Mouse (Mus musculus) cerebellum, adult 2 months (tissue): ENCODE measurements around the gene Itpkb.

Experiments
- CTCF ChIP-seq: fragments of 200-500 bp; IDR thresholded peaks from 2 replicates; pipeline ENCODE4 v1.5.1; 2011; ENCODE audit warnings: low read depth, mild to moderate bottlenecking, control low read depth, low read length, moderate library complexity, borderline replicate concordance; ENCODE audit not compliant: insufficient read depth
- POLR2A ChIP-seq: fragments of 200-500 bp; IDR thresholded peaks from 2 replicates; pipeline ENCODE4 v1.6.1; 2011; ENCODE audit warnings: low read length, control low read depth, borderline replicate concordance; ENCODE audit not compliant: insufficient read depth

- TF ChIP-seq POLR2A (no peak), CTCF (no peak)
Observed at GRCm38 (mm10) chr1:180410306-180410705, 80.0 kb downstream of the Itpkb start.
